Mouse (Mus musculus) T-helper 2 cell (primary cell): Measurements from ENCODE around the gene Krtap19-1.

ENCODE experiments used
- in situ Hi-C: fragments of 300-600 bp; cut with MboI, MseI; formaldehyde crosslinking; loops from one replicate; pipeline ENCODE4 v1.15.1; 2025; ENCODE audit warnings: high pct_unique_total_duplicates

Gene Krtap19-1

GRCm38 (mm10) chr16:88869311-88869710, at the start of gene Krtap19-1:
Krtap19-1 (minus strand) TSS chr16:88869411.
- in situ Hi-C loops, result no loop called here

GRCm38 (mm10) chr16:88896357-88896756, 27.1 kb upstream of the Krtap19-1 start, which contains the start of gene Krtap19-5:
Krtap19-5 (minus strand) TSS chr16:88896457.
- in situ Hi-C loops, result no loop called here

DNA sequence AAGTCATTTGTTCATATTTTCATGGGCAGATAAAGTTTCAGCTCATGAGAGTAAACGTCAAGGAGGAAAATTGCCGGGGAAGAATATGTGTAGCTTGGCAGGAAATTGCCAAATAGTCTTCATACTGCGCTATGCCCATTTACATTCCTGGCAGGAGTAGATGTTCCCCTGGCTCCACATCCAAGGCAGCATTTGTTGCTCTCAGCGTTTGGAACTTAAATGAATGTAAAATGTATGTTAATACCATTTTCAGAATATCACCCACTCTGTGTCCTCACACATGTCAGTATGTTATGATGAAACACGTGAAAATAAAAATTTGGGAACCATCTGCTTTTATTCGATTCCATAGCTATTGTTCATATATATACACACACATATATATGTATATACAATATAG, 17.7 kb upstream of the Krtap19-1 start:
- in situ Hi-C loops, result no loop called here

- in situ Hi-C loops, result no loop called here
Measured at GRCm38 (mm10) chr16:88884989-88885388, 15.8 kb upstream of the Krtap19-1 start, which contains the start of gene Krtap19-4. Krtap19-4 (minus strand) TSS chr16:88885089.

DNA sequence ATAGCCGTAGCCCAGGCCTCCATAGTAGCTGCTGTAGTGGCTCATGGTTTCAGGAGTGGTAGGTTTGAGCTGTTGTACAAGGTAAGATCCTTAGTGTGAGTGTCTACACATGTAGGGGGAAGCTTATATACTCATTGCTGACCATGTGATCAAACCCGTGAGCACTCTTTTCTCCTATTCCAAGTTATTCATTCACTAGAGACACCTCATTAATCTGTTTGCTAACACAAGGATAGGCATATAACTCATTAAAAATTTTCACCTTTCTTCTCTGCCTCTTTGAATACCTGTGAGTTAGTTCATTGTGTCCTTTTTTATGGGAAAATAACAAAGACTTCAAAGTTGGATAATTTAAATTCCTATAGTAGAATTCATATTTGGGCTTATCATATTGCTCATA, 8.7 kb upstream of the Krtap19-1 start, which contains the start of gene Krtap19-3:
TSS of gene Krtap19-3 (minus strand) at position 101 of the 400 bp plus-strand sequence.
- in situ Hi-C loops, result loop anchor here (10.0 kb wide), 1 partner anchor 1343 kb away; no protein-coding TSS in a partner anchor

- in situ Hi-C loops, result loop anchor here (10.0 kb wide), 1 partner anchor 1339 kb away; no protein-coding TSS in a partner anchor
Measured at GRCm38 (mm10) chr16:88874169-88874568, 5.0 kb upstream of the Krtap19-1 start, which contains the start of gene Krtap19-2. Krtap19-2 (minus strand) TSS chr16:88874269.

DNA sequence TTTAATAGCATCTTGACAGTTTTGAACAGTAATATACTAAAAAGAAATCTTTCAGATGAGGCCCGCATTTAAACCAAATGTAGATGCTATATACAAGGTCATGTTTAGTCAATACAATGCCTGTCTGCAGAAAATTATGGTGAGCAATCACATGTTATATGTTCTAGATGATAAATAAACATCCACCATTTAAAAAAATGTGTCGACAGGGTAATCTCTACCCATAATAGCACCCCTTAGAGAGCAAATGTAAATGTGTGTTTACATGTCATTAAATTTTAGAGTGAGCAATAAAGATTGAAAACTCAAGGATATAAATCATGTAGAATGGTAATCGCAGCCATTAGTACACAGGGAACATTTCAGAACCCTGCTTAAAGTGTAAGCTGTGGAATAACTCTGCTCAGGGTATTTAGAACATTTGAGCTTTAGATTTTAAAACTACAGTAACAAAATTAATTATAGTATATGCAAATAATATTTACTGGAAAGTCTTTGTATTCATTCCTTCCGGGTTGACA, 4.3 kb downstream of the Krtap19-1 start:
- in situ Hi-C loops, result no loop called here

DNA sequence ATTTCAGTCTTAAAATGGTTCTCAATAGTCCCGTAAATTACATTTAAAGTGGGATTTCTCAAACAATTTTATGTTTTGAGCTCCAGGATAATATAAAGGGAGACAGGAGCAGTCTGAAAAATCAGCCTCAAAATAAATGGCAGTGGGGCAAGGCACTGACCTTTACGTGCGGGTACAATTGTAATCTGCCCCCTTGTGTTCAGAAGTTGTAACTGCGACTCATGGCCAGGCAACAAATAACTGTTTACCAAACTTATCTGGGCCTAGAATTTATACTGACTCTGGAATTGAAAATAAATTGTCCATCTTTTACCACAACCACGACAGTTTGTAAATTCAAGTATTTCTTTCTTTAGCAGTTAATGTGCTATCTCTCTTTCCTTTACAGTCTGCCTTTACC, 17.8 kb downstream of the Krtap19-1 start:
- in situ Hi-C loops, result loop anchor here (10.0 kb wide), 1 partner anchor 1217 kb away; no protein-coding TSS in a partner anchor

DNA sequence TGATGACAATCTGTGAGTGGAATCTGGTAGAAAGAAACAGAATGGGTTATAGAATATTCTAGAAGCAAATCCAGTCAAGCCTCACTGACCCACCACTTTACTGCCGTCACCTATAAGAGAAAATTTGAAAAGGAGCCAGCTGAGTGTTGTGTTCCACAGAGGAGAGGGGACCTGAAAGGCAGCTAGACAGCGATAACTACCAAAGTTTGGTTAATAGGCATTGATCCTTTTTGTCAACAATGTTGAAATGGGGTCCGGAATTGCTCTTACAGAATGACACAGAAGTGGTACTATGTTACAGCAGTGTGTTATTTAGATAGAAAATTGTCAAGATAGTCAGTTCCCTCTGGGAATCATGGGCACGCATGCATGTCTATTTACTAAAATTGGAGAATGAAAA, 20.7 kb downstream of the Krtap19-1 start:
- in situ Hi-C loops, result no loop called here

GRCm38 (mm10) chr16:88847363-88847762, 21.8 kb downstream of the Krtap19-1 start:
- in situ Hi-C loops, result no loop called here

DNA sequence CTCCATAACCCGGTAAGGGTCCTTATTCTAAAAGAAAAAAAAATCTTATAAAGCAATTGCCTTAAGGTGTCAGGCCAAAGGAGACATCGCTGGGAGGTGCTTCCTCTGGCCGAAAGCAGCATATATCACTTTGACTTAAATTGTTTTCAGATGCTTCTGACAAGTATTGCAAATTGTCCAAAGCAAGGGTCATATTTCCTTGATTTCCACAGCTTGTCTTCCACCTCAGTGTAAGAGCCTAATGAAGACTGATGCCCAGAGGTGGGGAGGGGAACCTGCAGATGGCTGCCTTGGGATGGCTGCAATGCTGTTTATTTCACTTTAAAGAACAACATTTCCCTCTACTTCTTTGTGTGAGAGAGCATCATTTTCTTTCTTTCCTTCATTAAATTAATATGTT, 42.2 kb downstream of the Krtap19-1 start:
- in situ Hi-C loops, result no loop called here

DNA sequence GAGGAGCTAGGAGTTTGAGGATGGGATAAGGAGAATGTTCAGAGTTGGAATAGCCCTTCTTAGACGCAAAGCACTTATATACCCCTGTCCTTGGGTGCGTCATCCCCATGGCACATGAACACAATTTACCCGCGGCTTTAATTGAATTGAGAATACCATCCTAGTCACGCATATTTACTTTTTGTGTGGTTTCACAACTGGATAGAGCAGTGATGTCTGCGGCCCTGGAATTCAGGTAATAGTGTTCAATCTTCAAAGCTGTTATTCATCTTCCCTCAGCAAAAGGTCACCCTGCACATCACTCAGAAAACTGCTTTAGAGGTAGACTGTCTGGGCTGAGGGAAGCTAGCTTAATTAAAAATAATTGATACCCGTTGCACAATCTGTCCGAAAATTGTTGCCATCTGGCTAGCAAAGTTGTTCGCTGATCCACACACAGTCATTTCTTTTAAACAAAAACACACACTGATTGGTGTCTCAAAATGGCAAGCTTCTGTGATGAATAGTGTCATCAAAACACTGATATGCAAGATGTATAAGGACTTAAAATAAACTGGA, 43.0 kb downstream of the Krtap19-1 start, which contains the start of gene Krtap14:
TSS of gene Krtap14 (minus strand) at position 51 of the 558 bp plus-strand sequence.
- in situ Hi-C loops, result no loop called here

DNA sequence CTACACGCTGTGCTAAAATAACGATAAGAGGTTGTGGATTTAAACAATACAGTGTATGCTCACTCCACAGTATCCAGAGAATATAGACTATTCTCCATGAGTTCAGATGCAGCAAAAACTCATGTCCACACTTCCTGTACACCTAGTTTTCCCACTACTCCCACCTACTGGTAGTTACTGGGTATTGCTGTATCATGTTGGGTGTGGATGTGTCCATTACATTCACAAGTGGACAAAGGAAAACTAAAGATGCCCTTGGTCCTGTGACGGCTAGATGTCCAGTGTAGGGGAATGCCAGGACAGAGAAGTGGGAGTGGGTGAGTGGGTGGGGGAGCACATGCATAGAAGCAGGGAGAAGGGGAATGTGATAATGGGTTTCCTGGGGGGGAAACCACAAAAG, 45.5 kb downstream of the Krtap19-1 start:
- in situ Hi-C loops, result no loop called here

DNA sequence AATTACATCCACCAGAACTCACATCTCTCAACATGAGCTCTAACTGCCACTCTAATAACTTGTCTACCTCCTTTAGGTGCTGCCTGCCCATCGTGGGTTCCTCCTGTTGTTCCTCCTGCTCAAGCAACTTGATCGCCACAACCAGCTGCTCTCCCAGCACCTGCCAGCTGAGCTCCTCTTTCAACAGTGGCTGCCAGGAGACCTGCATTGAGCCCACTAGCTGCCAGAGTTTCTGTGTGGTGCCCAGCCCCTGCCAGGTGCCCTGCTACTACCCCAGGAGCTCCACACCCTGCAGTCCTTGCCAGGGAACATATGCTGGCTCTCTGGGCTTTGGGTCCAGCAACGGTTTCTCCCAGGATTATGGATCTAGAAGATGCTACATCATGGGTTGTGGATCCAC, 49.1 kb downstream of the Krtap19-1 start, which contains the start of gene Krtap15:
TSS of gene Krtap15 (plus strand) at position 150 of the 400 bp plus-strand sequence.
- in situ Hi-C loops, result no loop called here
